Mouse (Mus musculus) layer of hippocampus, adult 8-10 months (tissue): ENCODE results near the gene Igsf8. TPM values are rescaled to one million over a fixed set of nuclear protein-coding genes. Genes with fewer than 3 reads are reported as not detected.

ENCODE experiments used
- DNase-seq, 2 experiments: peaks; one replicate each; pipeline ENCODE4 v3.0.0; 2022; ENCODE audit warnings: low spot score in 2 of 2
- total RNA-seq, 4 experiments: library from RNA; stranded (reverse); gene quantifications; 2 replicates each; pipeline ENCODE4 v1.2.4; 2022

Gene Igsf8
- total RNA-seq, 4 experiments from 2014 or later, result 226 to 260 (median 236) TPM

DNA sequence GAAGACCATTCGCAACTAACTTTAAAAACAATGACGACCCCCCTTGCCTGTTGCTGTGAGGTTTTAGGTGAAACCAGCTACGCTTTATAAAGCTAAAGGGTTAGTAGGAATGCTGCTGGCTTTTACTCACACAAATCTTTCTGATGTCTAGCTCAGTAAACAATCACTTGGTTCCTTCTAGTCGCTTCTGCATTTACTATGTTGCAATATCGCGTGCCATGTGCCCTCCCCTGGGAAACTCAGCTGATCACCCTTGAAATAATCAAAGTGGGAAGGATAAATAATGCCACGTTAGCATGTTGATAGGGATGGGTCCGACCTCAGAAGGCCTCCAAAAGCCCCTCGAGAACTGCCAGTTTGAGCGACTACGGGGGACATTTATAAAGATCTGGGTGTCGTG, 85.9 kb downstream of the Igsf8 start:
- DNase-seq, result no peak

DNA sequence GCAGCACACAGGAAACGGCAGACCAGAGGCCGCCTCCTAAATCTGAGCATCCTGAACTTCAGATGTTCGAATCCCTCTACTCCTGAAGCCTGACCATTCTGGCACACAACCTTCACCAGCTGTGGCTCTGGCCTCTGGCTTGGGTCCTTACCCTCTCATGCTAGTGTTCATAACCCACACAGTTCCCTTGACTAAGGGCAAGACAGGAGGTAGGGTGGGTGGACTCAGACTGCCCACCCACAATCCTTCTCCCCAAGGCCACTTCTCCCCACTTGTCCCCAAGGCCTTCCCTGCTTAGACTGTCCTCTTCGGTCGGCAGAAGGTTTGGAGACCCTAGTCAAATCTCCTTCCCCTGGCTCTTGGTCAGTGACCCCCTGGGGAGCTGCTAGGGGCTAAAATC, 88.1 kb downstream of the Igsf8 start:
- no peak for DNase-seq

DNA sequence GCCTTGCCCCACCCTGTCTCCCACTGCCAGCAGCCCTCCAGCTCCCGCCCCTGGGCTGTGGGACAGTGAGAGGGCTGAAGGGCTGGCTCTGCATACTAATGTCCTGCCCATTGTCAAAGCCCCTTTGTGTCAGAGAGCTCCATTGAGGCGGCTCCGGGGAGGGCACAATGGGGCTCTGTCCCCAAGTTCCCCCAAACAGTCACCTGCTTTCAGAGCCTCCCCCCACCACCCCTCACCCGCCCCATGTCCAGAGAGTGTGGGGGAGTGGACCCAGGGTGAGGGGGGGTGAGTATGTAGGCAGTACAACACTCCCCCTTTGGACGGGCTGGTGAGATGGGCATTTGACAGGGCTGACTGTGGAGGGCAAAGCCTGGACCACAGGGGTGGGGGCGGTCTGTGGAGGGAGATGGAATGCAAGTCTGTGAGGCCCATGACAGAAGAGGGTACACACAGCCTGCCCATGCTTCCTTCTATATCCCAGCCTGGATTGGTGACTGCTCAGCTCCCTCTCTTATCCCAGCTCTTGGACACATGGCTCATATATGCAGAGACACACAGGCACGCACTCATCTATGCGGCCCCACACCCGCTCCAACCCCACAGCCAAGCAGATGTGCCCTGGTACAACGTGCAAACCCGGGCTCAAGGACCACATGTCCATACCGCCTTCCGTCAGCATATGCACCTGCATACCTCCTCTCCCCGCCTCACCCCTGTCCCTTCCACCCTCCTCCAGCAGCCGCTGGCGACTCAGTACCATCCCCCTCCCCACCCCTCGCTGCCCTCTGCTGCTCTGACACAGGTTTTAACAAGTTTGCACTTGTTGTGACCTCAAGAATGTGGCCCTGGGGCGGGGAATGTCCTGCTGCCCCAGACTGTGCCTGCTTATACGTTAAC, 88.7 kb downstream of the Igsf8 start:
- DNase-seq, result peak; percentile 74 to 91

DNA sequence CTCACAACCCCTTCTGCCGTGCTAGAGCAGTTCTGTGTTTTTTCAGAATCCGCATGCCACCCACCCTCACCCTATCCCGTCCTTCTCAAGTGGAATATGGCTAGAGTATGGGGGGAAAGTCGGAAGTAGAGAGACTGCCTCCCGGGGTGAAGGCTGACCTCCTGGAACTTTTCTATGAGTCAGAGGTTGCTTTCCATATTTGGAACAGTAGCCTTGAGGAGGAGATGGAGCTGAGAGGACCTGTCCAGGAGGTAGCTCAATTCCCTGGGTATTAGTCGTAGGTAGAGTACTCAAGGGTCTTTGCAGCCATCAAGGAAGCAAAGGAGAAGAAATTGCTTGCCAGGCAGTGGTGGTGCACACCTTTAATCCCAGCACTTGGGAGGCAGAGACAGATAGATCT, 90.6 kb downstream of the Igsf8 start:
- DNase-seq, result no peak

DNA sequence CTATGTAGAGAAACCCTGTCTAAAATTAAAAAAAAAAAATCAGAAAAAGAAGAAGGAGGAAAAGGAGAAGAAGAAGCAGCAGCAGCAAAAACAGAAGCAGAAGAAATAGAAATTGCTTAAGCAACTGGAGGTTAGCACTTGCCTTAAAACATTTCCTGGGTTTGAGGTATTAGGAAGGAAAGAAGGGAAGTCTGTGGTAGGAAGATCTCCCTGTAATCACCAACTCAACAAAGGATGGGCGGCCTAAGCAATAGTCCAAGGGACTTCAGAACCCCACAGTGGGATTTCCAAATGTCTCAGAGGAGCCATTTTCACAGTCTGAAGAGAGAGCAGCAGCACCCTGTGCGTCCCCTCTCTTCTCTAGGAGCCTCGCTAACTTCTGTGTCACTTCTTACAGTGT, 91.0 kb downstream of the Igsf8 start:
- DNase-seq, result no peak

DNA sequence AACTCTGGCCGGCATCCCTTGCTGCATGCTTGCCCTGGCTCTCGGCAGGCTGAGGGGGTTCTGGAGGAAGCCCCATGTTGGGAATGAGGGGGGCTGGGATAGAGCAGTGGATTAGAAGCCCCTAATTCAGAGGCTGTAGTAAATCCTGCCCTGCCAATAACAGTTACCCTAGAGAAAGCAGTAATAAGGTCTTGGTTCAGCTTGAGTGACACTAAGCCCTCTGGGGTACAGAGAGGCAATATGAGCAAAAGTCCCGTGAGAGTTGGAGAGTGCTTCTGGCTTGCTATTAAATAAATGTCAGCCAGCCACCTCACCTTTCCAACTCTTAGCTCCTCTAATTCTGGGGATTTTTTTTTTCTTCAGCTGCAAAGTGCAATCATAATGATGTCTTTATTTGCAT, 93.9 kb downstream of the Igsf8 start:
- no peak for DNase-seq

DNA sequence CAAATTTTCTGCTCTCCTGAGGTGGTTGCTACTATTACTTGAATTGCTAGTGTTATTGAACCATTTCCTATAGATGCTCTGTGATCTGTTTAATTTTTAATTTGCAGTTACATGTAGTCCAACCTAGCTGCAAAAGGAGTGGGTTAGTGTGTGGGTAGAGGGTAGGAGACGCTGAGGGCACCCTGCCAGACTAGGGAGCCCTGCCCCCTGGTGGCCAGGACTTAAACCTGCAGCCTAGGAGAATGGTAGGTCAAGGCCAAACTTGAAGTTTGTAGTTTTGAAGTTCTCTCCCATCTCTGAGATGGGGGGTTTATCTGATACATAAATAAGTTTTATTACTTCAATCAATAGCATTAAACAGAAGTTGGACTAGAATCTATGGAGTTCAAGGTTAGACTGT, 96.1 kb downstream of the Igsf8 start:
- no peak for DNase-seq

DNA sequence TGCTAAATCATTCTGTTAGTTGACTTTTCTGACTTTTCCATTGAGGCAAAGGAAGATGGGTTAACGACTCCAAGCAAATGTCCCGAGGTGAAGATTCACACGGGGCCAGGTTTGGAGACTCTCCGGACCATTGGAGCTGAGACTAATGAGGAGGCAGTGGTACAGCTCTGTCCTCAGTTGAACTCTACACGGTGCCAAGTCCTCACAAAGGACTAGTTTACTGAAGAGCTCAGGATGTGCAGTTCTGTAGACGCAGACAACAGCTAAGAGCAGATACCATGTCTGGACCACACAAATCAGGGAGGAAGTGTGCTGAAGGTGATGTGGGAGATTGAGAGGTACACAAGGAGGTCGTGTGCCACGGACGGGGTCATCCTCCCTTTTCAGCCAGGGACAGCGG, 96.9 kb downstream of the Igsf8 start:
- DNase-seq, result no peak

DNA sequence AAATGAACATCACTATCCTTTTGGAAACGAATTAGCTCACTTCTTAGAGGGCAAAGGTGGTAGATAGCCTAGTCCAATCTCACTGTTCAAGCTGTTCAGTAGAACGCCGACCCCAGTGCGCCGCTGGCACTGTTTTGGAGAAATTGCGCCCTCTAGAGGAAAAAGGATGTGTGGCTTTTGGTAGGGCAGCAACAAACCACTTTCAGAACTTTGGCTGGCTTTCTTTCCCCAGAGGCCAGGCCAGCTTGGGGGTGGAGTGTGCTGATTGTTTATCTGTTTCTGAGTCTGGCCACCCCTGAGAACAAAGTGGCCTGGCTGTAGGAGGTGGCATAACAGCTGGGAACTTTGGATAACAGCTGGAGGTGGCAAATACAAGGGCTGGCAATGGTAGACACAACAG, 103.2 kb downstream of the Igsf8 start:
- DNase-seq, result peak; percentile 68 to 69

DNA sequence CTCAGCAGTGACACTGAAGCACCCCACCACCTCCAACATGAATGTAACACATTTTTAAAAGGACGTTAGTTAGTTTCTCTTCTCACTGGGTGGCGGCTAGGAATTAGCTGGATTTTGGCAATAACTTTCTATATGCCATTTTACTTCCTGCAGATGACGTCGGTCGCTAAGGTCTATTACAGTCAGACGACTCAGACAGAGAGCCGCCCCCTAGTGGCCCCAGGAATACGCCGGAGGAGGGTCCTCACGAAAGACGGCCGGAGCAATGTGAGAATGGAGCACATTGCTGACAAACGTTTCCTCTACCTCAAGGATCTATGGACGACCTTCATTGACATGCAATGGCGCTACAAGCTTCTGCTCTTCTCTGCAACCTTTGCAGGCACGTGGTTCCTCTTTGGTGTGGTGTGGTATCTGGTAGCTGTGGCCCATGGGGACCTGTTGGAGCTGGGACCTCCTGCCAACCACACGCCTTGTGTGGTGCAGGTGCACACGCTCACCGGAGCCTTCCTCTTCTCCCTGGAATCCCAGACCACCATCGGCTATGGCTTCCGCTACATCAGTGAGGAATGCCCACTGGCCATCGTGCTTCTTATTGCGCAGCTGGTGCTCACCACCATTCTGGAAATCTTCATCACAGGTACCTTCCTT, 107.5 kb downstream of the Igsf8 start:
- DNase-seq, result no peak

Other genes with a start within 250 kb of the Igsf8 start
- 10 to 100 TPM; 11.1 to 16.9 (median 14.8) TPM for gene Vangl2, start 233.2 kb upstream of the Igsf8 start, total RNA-seq
- under 1 TPM; 0.58 to 0.98 (median 0.76) TPM for gene Nhlh1, start 204.1 kb upstream of the Igsf8 start, total RNA-seq
- 100 to 1,000 TPM; 149 to 159 (median 151) TPM for gene Copa, start 179.1 kb upstream of the Igsf8 start, total RNA-seq
- 10 to 100 TPM; 63.2 to 72.4 (median 66.6) TPM for gene Ncstn, start 178.8 kb upstream of the Igsf8 start, total RNA-seq
- 10 to 100 TPM; 86.3 to 97.0 (median 91.7) TPM for gene Pex19, start 134.9 kb upstream of the Igsf8 start, total RNA-seq
- 100 to 1,000 TPM; 111 to 123 (median 119) TPM for gene Dcaf8, start 113.6 kb upstream of the Igsf8 start, total RNA-seq
- gene Pea15a, start 54.8 kb upstream of the Igsf8 start, total RNA-seq, result 100 to 1,000 TPM; 445 to 463 (median 462) TPM
- gene Casq1, start 41.8 kb upstream of the Igsf8 start, total RNA-seq, result under 1 TPM in 3 of 4 experiments, not detected in 1; 0.67 to 0.91 (median 0.78) TPM
- gene Atp1a4, start 3.2 kb upstream of the Igsf8 start, total RNA-seq, result not detected
- 100 to 1,000 TPM; 613 to 678 (median 645) TPM for gene Atp1a2, start 36.4 kb downstream of the Igsf8 start, total RNA-seq
- 10 to 100 TPM; 66.5 to 88.7 (median 77.5) TPM for gene Kcnj9, start 67.7 kb downstream of the Igsf8 start, total RNA-seq
- gene Kcnj10, start 79.6 kb downstream of the Igsf8 start, total RNA-seq, result 100 to 1,000 TPM in 2 of 4 experiments, 10 to 100 TPM in 2; 92.2 to 116 (median 100.0) TPM
- gene Pigm, start 114.9 kb downstream of the Igsf8 start, total RNA-seq, result 1 to 10 TPM; 8.3 to 9.0 (median 8.7) TPM
- gene Slamf9, start 213.7 kb downstream of the Igsf8 start, total RNA-seq, result 1 to 10 TPM in 2 of 4 experiments, not detected in 2; 7.5 to 8.6 TPM
- gene Igsf9, start 220.1 kb downstream of the Igsf8 start, total RNA-seq, result 1 to 10 TPM; 4.1 to 6.6 (median 5.3) TPM
- 10 to 100 TPM; 11.7 to 21.0 (median 16.7) TPM for gene Tagln2, start 238.4 kb downstream of the Igsf8 start, total RNA-seq